Mouse (Mus musculus) left cerebral cortex, adult 2 months (tissue): ENCODE measurements around the gene Ica1. TPM values are rescaled to one million over a fixed set of nuclear protein-coding genes. Genes with fewer than 3 reads are reported as not detected.

Experiments
- DNase-seq, 2 experiments: peaks; one replicate each; pipeline ENCODE4 v3.0.0; 2021 to 2022; ENCODE audit warnings: low spot score in 2 of 2, mixed read lengths in 1 of 2; ENCODE audit errors: extremely low spot score in 1 of 2
- H3K27ac ChIP-seq: fragments of 200-600 bp; 2 replicates; pipeline ENCODE4 v1.8.1; 2022
- H3K4me3 ChIP-seq: fragments of 200-600 bp; 2 replicates; pipeline ENCODE4 v1.8.1; 2022
- CTCF ChIP-seq: fragments of 200-600 bp; IDR thresholded peaks from 2 replicates; pipeline ENCODE4 v1.8.1; 2022; ENCODE audit warnings: antibody characterized with exemption, mild to moderate bottlenecking, moderate library complexity
- intact Hi-C: fragments of 180-260 bp; cut with DNase I; formaldehyde crosslinking; loops from one replicate; pipeline ENCODE4 v1.15.1; 2025
- total RNA-seq, 2 experiments: library from RNA; stranded (reverse); gene quantifications; 2 replicates each; pipeline ENCODE4 v1.2.3; 2021

Ica1 gene
- total RNA-seq, 2 experiments from 2014 or later, result 65.4 to 72.6 TPM

DNA sequence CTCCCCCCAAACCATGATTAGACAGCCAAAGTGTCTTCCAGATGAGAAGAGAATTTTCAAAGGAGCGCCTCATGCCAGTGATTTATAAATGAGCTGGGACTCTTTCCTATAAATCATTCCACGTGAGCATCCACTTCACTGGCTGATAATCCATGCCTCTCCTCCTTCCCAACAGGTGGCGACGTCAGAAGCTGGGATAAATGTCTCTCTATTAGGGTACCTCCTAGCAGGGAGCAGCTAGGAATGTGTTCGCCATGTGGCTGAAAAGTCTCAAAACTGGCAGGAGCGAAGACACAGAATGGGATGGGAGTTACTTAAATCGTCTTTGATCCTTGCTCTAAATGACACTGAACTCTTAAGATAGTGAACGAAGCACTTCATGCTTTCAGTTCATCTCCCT lies 146.9 kb downstream of the Ica1 start:
- DNase-seq, result no peak
- Histone ChIP-seq H3K4me3 (no peak overlapping the region), H3K27ac (no peak overlapping the region)
- intact Hi-C loops, result no loop called here
- TF ChIP-seq CTCF, result no peak

DNA sequence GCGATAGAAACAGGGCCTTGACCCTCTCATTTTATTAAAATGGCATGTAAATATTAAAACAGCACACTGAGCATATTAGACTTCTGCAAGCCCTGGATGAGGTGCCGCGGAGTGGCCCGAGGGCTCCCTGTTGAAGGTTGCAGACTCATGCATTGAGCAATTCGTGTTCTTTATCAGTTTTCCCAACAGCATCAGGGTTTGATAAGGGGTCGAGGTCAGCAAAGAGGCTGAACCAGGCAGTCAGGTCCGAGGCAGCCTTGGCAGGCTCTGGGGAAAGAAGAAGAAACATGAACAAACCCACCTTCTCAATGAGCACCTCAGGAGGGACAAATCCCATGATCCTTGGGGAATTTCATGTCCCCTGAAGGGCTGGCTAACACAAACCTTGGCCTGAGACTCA lies 147.8 kb downstream of the Ica1 start:
- no peak for DNase-seq
- H3K27ac ChIP-seq, result no peak overlapping the region
- intact Hi-C loops, result no loop called here
- H3K4me3 ChIP-seq, result no peak overlapping the region
- no peak for TF ChIP-seq CTCF

DNA sequence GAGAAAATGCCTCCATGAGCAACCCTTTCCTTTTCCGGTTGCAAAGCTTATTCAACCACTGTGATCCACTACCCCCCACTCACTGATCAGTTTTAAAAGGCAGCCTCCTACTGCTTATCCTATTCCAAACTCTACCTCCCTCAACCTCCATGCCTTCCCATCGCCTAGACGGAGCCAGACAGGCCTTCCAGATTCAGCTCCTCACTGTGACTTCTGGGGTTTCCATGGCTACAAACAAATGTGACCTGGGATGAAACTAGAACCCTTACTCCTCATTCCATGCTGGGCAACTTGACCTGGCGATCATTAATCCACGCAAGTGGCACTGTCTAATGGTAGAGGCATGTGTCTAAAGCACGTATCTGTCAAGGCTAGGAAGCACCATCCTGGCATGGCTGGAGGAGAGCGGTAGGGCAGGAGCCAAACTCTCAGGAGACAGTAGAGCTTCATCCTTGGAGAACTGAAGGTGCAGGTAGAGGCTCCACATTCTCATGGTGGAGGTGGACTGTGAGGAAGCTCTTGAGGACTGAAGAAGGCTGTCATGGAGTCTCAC lies 149.5 kb downstream of the Ica1 start:
- intact Hi-C loops, result no loop called here
- no peak for DNase-seq
- Histone ChIP-seq H3K4me3 (no peak overlapping the region), H3K27ac (no peak overlapping the region)
- TF ChIP-seq CTCF, result no peak

DNA sequence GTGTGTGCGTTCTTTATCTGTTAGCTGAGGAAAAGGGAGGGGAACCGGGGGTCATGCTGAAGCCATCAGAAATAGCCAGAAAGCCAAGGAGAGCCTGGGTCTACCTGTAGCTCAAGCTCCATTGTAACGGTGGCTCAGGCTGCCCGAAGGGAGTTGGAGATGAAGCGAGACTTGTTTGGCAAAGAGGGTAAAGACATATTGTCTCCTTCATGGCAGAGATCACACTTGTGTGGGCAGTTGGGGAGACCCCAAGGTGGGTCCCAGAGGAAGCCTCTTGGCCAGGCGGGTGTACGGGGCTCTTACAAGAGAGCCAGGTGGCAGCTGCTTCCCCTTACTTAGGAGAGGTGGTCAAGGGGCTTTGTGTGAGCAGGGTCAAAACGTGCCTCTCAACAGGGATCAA lies 150.1 kb downstream of the Ica1 start:
- intact Hi-C loops, result no loop called here
- no peak overlapping the region for H3K27ac ChIP-seq
- DNase-seq, result no peak
- TF ChIP-seq CTCF, result no peak
- no peak overlapping the region for H3K4me3 ChIP-seq

DNA sequence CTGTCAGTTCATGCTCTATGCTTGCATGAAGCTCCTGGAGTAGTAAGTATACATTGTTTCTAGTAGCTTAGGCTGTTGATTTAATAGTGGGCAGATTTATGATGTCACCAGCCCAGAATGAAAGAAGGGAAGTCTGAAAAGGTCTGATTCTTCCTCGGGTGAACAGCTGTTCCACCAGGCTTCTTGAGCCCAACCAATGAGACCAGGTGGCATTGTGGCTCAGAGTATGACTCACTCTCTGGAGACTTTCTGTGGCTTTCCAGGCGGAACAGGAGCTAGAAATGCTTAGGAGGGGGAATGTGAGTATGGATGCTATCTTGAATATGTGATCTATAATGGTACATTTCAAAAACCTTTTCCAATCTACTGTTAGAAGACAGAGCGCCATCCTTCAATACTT lies 155.2 kb downstream of the Ica1 start:
- intact Hi-C loops, result no loop called here
- Histone ChIP-seq H3K27ac (peak overlapping the region; percentile 58; the same call in 1 of the 2 replicates), H3K4me3 (no peak overlapping the region)
- TF ChIP-seq CTCF, result no peak
- no peak for DNase-seq

DNA sequence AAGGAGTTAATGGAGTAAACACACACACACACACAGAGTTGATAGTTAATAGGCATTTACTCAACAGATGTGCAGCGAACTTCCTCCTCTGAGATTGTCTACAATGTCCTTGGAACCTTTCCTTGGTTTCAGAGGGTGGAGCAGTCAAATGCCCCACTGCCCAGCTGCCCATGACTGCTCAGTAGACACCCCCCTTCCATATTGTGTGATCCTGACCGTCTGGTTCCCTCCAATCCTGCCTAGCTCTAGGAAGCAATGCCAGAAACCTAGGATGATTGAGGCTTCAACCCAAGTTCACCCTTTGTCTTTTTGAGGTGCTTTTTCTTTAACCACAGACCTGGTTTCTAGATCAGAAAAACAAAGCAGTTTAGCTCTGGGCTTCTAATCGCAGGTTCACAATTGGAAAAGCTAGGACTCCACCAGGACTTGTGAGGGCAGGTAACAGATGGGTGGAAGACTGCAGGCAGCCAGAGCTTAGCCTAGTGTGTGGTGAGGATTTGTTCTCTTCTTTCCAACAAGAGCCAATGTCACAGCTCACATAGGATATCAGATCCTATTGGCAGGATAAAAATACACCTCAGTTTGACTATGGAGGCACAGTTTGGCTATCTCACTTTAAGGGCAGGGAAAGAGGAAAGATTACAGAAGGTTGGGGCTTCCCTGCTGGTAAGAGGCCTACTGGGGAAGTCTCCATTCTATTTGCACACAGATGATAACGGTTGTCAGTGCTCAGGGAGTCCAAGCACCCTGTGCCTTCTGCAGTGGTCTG lies 158.5 kb downstream of the Ica1 start:
- Histone ChIP-seq H3K27ac (no peak overlapping the region), H3K4me3 (no peak overlapping the region)
- TF ChIP-seq CTCF, result no peak
- DNase-seq, result no peak
- intact Hi-C loops, result no loop called here

DNA sequence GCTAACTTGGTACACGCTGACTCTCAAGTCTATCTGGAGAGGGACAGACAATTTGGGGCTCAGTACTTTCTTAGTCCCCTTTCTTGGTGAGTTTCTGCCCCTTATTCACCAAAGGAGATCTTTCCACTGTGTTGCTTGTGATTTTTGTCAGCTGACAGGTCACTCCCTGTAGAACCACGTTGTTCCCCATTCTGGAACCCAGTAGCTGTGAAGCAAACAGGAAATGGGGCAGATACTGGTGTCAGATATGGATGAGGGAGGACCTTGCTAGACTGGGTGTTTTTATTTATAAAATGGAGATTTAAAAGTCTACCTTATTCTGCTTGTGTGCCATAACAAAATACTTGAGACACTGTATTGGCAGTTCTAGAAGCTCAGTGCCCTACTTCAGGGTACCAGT lies 160.9 kb downstream of the Ica1 start:
- intact Hi-C loops, result no loop called here
- H3K27ac ChIP-seq, result no peak overlapping the region

DNA sequence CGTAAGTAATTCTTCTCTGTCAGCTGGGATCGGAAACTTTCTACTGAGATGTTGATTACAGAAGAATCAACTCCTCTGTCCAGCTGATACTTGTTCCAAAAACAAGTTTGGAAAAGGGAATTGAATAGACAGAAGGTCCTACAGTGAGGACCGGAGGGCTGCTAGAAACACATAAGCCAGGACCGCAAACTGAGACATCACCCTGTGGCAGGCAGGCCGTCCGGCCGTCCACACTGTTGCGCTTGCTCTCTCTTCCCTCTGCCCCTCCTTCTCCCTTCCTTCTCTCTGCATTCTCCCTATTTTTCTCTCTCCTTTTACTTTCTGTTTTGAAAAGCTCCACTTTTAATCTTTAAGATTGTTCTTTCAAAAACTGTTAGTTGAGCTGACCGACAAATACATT lies 186.6 kb downstream of the Ica1 start:
- no peak overlapping the region for H3K27ac ChIP-seq
- TF ChIP-seq CTCF, result no peak
- DNase-seq, result no peak
- H3K4me3 ChIP-seq, result no peak overlapping the region
- intact Hi-C loops, result no loop called here

More for the DNA sequence above, 160.9 kb downstream of the Ica1 start:
- TF ChIP-seq CTCF, result no peak
- no peak for DNase-seq
- H3K4me3 ChIP-seq, result no peak overlapping the region

DNA sequence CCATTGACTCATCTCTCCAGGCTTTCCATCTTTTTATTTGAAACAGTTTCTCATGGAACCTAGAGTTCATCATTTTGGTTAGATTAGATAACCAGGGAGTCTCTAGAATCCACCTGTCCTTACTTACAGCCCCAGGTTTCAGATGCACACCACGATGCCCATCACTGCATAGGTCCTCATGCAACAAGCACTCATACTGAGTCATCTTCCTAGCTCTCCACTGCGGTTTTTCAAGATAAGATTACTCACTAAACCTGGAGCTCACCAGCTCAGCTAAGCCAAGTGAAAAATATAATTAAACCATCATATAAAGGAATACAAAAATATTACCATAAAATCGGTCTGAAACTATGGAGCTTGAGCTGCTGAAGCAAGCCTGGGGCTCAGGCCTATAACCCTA lies 194.4 kb downstream of the Ica1 start:
- intact Hi-C loops, result no loop called here
- DNase-seq, result no peak
- no peak for TF ChIP-seq CTCF
- H3K4me3 ChIP-seq, result no peak overlapping the region
- H3K27ac ChIP-seq, result no peak overlapping the region

DNA sequence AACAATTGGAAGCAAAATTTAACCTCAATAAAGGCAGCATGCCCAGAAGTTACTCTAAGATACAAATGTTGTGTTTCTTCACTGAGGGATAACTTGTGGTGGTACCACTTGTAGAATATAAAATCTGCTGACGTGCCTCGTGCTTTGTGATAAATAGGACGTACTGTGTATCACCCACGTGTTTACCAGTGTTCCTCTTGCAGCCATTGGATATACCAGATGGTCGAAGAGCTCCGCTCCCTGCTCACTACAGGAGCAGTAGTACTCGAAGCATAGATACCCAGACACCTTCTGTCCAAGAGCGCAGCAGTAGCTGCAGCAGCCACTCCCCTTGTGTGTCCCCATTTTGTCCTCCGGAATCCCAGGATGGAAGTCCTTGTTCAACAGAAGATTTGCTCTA lies 195.9 kb downstream of the Ica1 start:
- no peak overlapping the region for H3K4me3 ChIP-seq
- intact Hi-C loops, result no loop called here
- DNase-seq, result no peak
- H3K27ac ChIP-seq, result no peak overlapping the region
- TF ChIP-seq CTCF, result no peak

Other genes starting within 250 kb of the Ica1 start
- gene Nxph1, start 169.9 kb upstream of the Ica1 start, total RNA-seq, result 10 to 100 TPM; 41.0 to 44.1 TPM